Mouse (Mus musculus) midbrain, embryonic 11.5 days (tissue): ENCODE measurements at regions not wholly inside any gene's neighbourhood (a gene's known extent, or its start where the extent isn't known, plus 50 kb on each side); places are given as distances from the start of the nearest gene placed in this dataset.

Experiments
- ATAC-seq: fragments of 200-750 bp; cut with Nextera tagmentation; 2 replicates; pipeline ENCODE4 v1.8.0; 2017; ENCODE audit warnings: moderate TSS enrichment, moderate library complexity; ENCODE audit not compliant: low FRiP score
- DNase-seq: peaks from one replicate; pipeline ENCODE4 v3.0.0; 2015; ENCODE audit warnings: low spot score; ENCODE audit errors: missing footprints
- H3K27ac ChIP-seq: fragments of 300-500 bp; sonication (generic); 2 replicates; pipeline ENCODE4 v1.5.1; 2014; ENCODE audit warnings: low read depth, low read length
- H3K27me3 ChIP-seq: fragments of 300-500 bp; sonication (generic); 2 replicates; pipeline ENCODE4 v1.6.1; 2014; ENCODE audit warnings: mild to moderate bottlenecking, low read length, moderate library complexity, mixed read lengths; ENCODE audit not compliant: control insufficient read depth, insufficient read depth
- H3K36me3 ChIP-seq: fragments of 300-500 bp; sonication (generic); 2 replicates; pipeline ENCODE4 v1.6.1; 2014; ENCODE audit warnings: mild to moderate bottlenecking, low read length, moderate library complexity, mixed read lengths; ENCODE audit not compliant: control insufficient read depth, insufficient read depth
- H3K4me1 ChIP-seq: fragments of 300-500 bp; sonication (generic); 2 replicates; pipeline ENCODE4 v1.6.1; 2014; ENCODE audit warnings: low read length; ENCODE audit not compliant: control insufficient read depth, insufficient read depth
- H3K4me2 ChIP-seq: fragments of 300-500 bp; sonication (generic); 2 replicates; pipeline ENCODE4 v1.6.1; 2014; ENCODE audit warnings: mild to moderate bottlenecking, moderate library complexity
- H3K4me3 ChIP-seq: fragments of 300-500 bp; sonication (generic); 2 replicates; pipeline ENCODE4 v1.5.1; 2014; ENCODE audit warnings: low read depth, low read length
- H3K9ac ChIP-seq: fragments of 300-500 bp; sonication (generic); 2 replicates; pipeline ENCODE4 v1.6.1; 2014; ENCODE audit warnings: low read length
- H3K9me3 ChIP-seq: fragments of 300-500 bp; sonication (generic); 2 replicates; pipeline ENCODE4 v1.6.1; 2016; ENCODE audit warnings: low read length; ENCODE audit not compliant: control insufficient read depth
- WGBS: fragments of 180-500 bp; shearing (Covaris S2); extraction: QIAGEN DNeasy Blood & Tissue Kit; methylation state at CpG from one replicate; pipeline ENCODE4 v1.1.7; 2014; 5-methylcytosine and 5-hydroxymethylcytosine counted together

DNA sequence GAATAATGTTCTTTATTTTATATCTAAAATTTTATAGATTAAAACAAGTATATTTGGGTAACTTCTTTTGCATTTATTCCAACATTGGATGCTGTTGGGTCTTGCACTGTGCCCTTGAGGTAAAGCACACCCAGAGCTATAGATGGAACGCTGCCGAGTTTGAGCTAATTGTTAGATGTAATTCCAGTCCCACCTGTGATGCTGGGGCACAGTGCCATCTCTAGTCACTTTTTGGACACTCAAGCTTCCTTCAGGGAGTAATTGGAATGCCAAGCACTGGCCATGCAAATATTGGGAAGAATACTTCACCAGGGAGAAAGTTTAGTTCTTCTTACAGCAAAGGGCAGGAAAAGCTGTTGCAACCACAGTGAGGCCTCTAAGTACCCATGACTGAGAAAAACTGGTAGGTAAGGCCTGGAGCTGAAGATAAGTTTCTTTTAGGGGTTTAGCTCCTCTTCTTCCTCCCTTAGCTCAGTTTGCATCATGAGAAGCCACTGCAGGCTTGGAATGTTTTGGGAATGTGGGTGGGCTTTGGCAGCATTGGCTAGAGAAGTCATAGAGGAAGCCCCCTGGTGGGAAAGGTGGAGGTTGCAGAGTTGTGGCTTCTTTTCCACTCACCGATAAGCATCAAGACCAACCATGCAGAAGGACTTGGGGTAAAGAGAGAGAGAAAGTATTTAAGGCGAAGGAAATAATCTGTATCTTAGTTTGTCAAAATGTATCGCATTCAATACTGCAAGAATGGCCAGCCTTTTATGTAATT is 189.1 kb downstream of the Rsl24d1 start:
- no peaks in the 10 kb centered on the region for H3K27me3 ChIP-seq
- ATAC-seq (no peak), DNase-seq (no peak)
- 93% methylated on average over 5 of the region's 5 CpGs for WGBS
- no peaks in the 10 kb centered on the region for H3K36me3 ChIP-seq
- H3K4me1 ChIP-seq = no peaks in the 10 kb centered on the region
- no peak overlapping the region for H3K4me2 ChIP-seq
- H3K4me3 ChIP-seq = no peak overlapping the region
- no peak overlapping the region for H3K27ac ChIP-seq
- no peak overlapping the region for H3K9ac ChIP-seq
- H3K9me3 ChIP-seq = no peaks in the 10 kb centered on the region

DNA sequence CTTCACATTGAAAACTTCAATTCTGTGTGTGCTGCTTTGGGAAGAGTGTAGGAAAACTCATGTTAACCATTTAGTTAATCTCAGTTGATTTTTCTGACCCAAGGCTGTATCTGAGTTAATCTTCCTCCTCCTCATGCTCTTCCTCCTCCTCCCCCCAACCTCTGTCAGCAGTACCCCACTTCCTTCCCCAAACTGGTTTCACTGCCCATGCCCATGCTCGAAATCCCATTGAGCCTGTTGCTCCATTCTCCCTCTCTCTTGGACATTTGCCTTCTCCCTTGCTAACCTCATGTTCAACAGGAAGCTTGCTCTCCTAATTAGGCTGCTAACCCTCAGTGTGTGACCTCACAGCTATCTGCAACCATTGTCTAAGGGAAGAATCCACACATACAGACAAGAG is 203.8 kb downstream of the Rsl24d1 start:
- Histone ChIP-seq H3K4me1 (no peaks in the 10 kb centered on the region), H3K36me3 (no peaks in the 10 kb centered on the region), H3K4me2 (no peak overlapping the region), H3K9me3 (no peaks in the 10 kb centered on the region), H3K4me3 (no peak overlapping the region), H3K27me3 (no peaks in the 10 kb centered on the region), H3K27ac (no peak overlapping the region), H3K9ac (no peak overlapping the region)
- ATAC-seq = no peak
- DNase-seq = no peak
- 81% methylated on average over 1 of the region's 1 CpGs for WGBS

- H3K27me3 ChIP-seq = no peaks in the 10 kb centered on the region
- 89% methylated on average over 2 of the region's 2 CpGs for WGBS
- H3K36me3 ChIP-seq = no peaks in the 10 kb centered on the region
- H3K4me1 ChIP-seq = no peaks in the 10 kb centered on the region
- H3K9me3 ChIP-seq = no peaks in the 10 kb centered on the region
- ATAC-seq (no peak), DNase-seq (no peak)
- H3K27ac ChIP-seq = no peak overlapping the region
- H3K4me3 ChIP-seq = no peak overlapping the region
- no peak overlapping the region for H3K4me2 ChIP-seq
- H3K9ac ChIP-seq = no peak overlapping the region
Observed at GRCm38 (mm10) chr9:73319704-73320307, 206.6 kb downstream of the Rsl24d1 start.

GRCm38 (mm10) chr9:73331066-73331465 is 217.8 kb downstream of the Rsl24d1 start:
- no peak for DNase-seq
- Histone ChIP-seq H3K4me2 (no peak overlapping the region), H3K4me1 (no peaks in the 10 kb centered on the region), H3K36me3 (no peaks in the 10 kb centered on the region), H3K9me3 (no peaks in the 10 kb centered on the region), H3K27ac (no peak overlapping the region), H3K9ac (no peak overlapping the region), H3K27me3 (no peaks in the 10 kb centered on the region), H3K4me3 (no peak overlapping the region)
- ATAC-seq = no peak

GRCm38 (mm10) chr9:73336039-73336438 is 222.8 kb downstream of the Rsl24d1 start:
- ATAC-seq = no peak
- no peaks in the 10 kb centered on the region for H3K9me3 ChIP-seq
- WGBS = 85% methylated on average over 5 of the region's 5 CpGs

GRCm38 (mm10) chr9:73337045-73337740 is 224.0 kb downstream of the Rsl24d1 start:
- Histone ChIP-seq H3K27ac (no peak overlapping the region), H3K4me3 (no peak overlapping the region), H3K4me2 (no peak overlapping the region), H3K27me3 (no peaks in the 10 kb centered on the region), H3K9ac (no peak overlapping the region), H3K4me1 (no peaks in the 10 kb centered on the region), H3K36me3 (no peaks in the 10 kb centered on the region), H3K9me3 (peaks cover 6% of the 10 kb centered on the region; the same call in 1 of the 2 replicates)
- DNase-seq = no peak
- ATAC-seq = no peak
- WGBS = 72% methylated on average over 2 of the region's 2 CpGs

More at GRCm38 (mm10) chr9:73336039-73336438, 222.8 kb downstream of the Rsl24d1 start:
- no peaks in the 10 kb centered on the region for H3K27me3 ChIP-seq
- H3K4me1 ChIP-seq = no peaks in the 10 kb centered on the region
- no peaks in the 10 kb centered on the region for H3K36me3 ChIP-seq
- no peak overlapping the region for H3K4me2 ChIP-seq
- no peak for DNase-seq
- no peak overlapping the region for H3K27ac ChIP-seq
- H3K9ac ChIP-seq = no peak overlapping the region
- H3K4me3 ChIP-seq = no peak overlapping the region

- Histone ChIP-seq H3K36me3 (no peaks in the 10 kb centered on the region), H3K9me3 (no peaks in the 10 kb centered on the region), H3K9ac (no peak overlapping the region), H3K4me1 (no peaks in the 10 kb centered on the region), H3K4me3 (no peak overlapping the region), H3K27ac (no peak overlapping the region), H3K27me3 (no peaks in the 10 kb centered on the region), H3K4me2 (no peak overlapping the region)
- no peak for DNase-seq
- no peak for ATAC-seq
- 89% methylated on average over 5 of the region's 5 CpGs for WGBS
Observed at GRCm38 (mm10) chr9:73355876-73356275, 242.7 kb downstream of the Rsl24d1 start.

DNA sequence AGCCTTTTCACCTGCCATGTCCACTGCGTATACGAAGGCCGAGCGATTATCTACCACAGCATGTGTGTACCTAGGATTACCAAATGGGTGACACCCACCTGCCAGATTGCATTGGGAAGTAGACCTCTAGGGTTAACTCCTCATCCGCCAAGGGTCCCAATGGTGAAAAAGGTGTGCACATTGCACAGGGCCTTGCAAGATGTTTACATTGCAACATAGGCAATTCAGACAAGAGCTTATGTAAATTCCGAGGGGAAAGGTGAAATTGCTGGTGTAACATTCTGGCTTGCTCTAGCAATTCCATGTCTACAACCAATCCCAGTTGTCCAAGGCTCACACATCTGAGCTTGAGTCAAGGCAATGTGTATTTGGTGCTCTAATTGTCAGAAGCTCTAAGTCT is 245.7 kb downstream of the Rsl24d1 start:
- ATAC-seq (no peak), DNase-seq (no peak)
- WGBS = 95% methylated on average over 6 of the region's 6 CpGs
- no peaks in the 10 kb centered on the region for H3K36me3 ChIP-seq
- H3K4me3 ChIP-seq = no peak overlapping the region
- H3K9ac ChIP-seq = no peak overlapping the region
- no peaks in the 10 kb centered on the region for H3K9me3 ChIP-seq
- H3K27ac ChIP-seq = no peak overlapping the region
- no peaks in the 10 kb centered on the region for H3K4me1 ChIP-seq
- no peak overlapping the region for H3K4me2 ChIP-seq
- no peaks in the 10 kb centered on the region for H3K27me3 ChIP-seq

DNA sequence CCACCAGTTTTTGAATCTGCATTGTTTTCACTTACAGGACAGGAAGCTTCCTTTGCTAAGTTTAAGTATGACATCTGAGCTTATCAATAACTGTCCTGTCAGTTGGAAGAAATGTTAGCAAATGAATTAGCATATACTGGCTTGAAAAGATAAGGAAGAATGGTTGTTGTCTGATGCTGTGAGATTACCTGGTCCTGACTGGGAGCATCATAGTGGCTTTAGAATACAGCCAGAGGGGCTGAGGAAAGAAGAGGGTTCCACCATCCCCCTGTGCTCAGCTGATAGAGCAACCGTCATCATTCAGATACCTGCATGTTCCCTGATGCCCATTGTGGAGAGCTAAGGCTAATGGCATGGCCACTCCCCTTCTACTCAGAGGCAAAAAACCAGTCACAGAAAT is 267.5 kb downstream of the Rsl24d1 start:
- ATAC-seq (no peak), DNase-seq (no peak)
- H3K4me2 ChIP-seq = no peak overlapping the region
- H3K27ac ChIP-seq = no peak overlapping the region
- H3K4me3 ChIP-seq = no peak overlapping the region
- 87% methylated on average over 1 of the region's 1 CpGs for WGBS
- no peaks in the 10 kb centered on the region for H3K27me3 ChIP-seq
- H3K9me3 ChIP-seq = no peaks in the 10 kb centered on the region
- no peaks in the 10 kb centered on the region for H3K4me1 ChIP-seq
- H3K36me3 ChIP-seq = no peaks in the 10 kb centered on the region
- H3K9ac ChIP-seq = no peak overlapping the region
